Mouse (Mus musculus) CH12.LX (cell line): ENCODE measurements around the gene Rgs7. TPM values are rescaled to one million over a fixed set of nuclear protein-coding genes. Genes with fewer than 3 reads are reported as not detected.

Experiments used
- DNase-seq: peaks from one replicate; pipeline ENCODE4 v3.0.0-alpha.2; 2013; ENCODE audit errors: extremely low read depth
- H3K27ac ChIP-seq: 2 replicates; pipeline ENCODE4 v1.5.1; 2012; ENCODE audit warnings: low read depth, mild to moderate bottlenecking, control low read depth, moderate library complexity; ENCODE audit not compliant: insufficient read depth
- H3K27me3 ChIP-seq: replicated peaks from 2 replicates; pipeline ENCODE3; 2012; ENCODE audit warnings: inconsistent platforms
- H3K36me3 ChIP-seq, 2 experiments: replicated peaks in 1 of 2; 2 replicates each; pipeline versions ENCODE3 to v1.6.1; 2012; ENCODE audit warnings: inconsistent platforms in 1 of 2, low read length in 1 of 2, mild to moderate bottlenecking in 1 of 2, mixed read lengths in 1 of 2, moderate library complexity in 1 of 2; ENCODE audit not compliant: control insufficient read depth in 1 of 2, insufficient read depth in 1 of 2
- H3K4me1 ChIP-seq, 2 experiments: 2 replicates each; pipeline ENCODE4 v1.6.1; 2012; ENCODE audit warnings: inconsistent platforms in 1 of 2, moderate library complexity in 1 of 2; ENCODE audit not compliant: insufficient read depth in 2 of 2, control insufficient read depth in 1 of 2
- H3K4me2 ChIP-seq: 2 replicates; pipeline ENCODE4 v1.6.1; 2012; ENCODE audit warnings: low read depth, mild to moderate bottlenecking, control low read depth; ENCODE audit not compliant: poor library complexity, insufficient read depth, severe bottlenecking
- H3K4me3 ChIP-seq, 3 experiments: fragments of 150-350 bp in 1 of 3; sonication (generic) in 1 of 3; replicated peaks in 1 of 3; 2 replicates each; pipeline versions ENCODE3 to v1.5.1; 2011 to 2012; ENCODE audit warnings: low read depth in 2 of 3, low read length in 2 of 3, mild to moderate bottlenecking in 2 of 3, moderate library complexity in 2 of 3, control low read depth in 1 of 3, improper control_type of control experiment in 1 of 3, inconsistent platforms in 1 of 3, mixed read lengths in 1 of 3; ENCODE audit not compliant: poor library complexity in 1 of 3
- H3K79me2 ChIP-seq: replicated peaks from 2 replicates; pipeline ENCODE4 v1.6.1; 2012; ENCODE audit warnings: mild to moderate bottlenecking, moderate library complexity; ENCODE audit not compliant: control insufficient read depth, poor library complexity, insufficient read depth, severe bottlenecking; ENCODE audit errors: extremely low read depth
- H3K9ac ChIP-seq: 2 replicates; pipeline ENCODE4 v1.6.1; 2012; ENCODE audit warnings: low read depth, mild to moderate bottlenecking, control low read depth, moderate library complexity; ENCODE audit not compliant: insufficient read depth
- H3K9me3 ChIP-seq: replicated peaks from 2 replicates; pipeline ENCODE3; 2012; ENCODE audit warnings: low read length, inconsistent platforms, mixed read lengths
- BHLHE40 ChIP-seq: IDR thresholded peaks from 2 replicates; pipeline ENCODE4 v1.6.1; 2011; ENCODE audit warnings: mild to moderate bottlenecking, low read depth, low read length, improper control_type of control experiment
- CHD1 ChIP-seq: IDR thresholded peaks from 2 replicates; pipeline ENCODE4 v1.6.1; 2012; ENCODE audit warnings: low read depth, low read length, improper control_type of control experiment, inconsistent platforms
- CHD2 ChIP-seq: IDR thresholded peaks from 2 replicates; pipeline ENCODE4 v1.6.1; 2011; ENCODE audit warnings: low read length, improper control_type of control experiment
- E2F4 ChIP-seq: IDR thresholded peaks from 2 replicates; pipeline ENCODE4 v1.6.1; 2011; ENCODE audit warnings: low read depth, low read length, improper control_type of control experiment; ENCODE audit not compliant: insufficient replicate concordance
- EP300 ChIP-seq: IDR thresholded peaks from 2 replicates; pipeline ENCODE4 v1.6.1; 2011; ENCODE audit warnings: low read length, improper control_type of control experiment
- JUN ChIP-seq: IDR thresholded peaks from 2 replicates; pipeline ENCODE4 v1.6.1; 2011; ENCODE audit warnings: low read depth, mild to moderate bottlenecking, low read length, improper control_type of control experiment, moderate library complexity; ENCODE audit not compliant: insufficient read depth
- KAT2A ChIP-seq: IDR thresholded peaks from 2 replicates; pipeline ENCODE4 v1.6.1; 2012; ENCODE audit warnings: low read length, improper control_type of control experiment, inconsistent platforms; ENCODE audit not compliant: insufficient replicate concordance
- MAFK ChIP-seq: IDR thresholded peaks from 2 replicates; pipeline ENCODE4 v1.6.1; 2011; ENCODE audit warnings: low read length, improper control_type of control experiment; ENCODE audit not compliant: insufficient replicate concordance
- MAX ChIP-seq: IDR thresholded peaks from 2 replicates; pipeline ENCODE4 v1.6.1; 2011; ENCODE audit warnings: low read length, improper control_type of control experiment
- MEF2A ChIP-seq: IDR thresholded peaks from 2 replicates; pipeline ENCODE4 v1.6.1; 2014; ENCODE audit warnings: low read depth, mild to moderate bottlenecking, inconsistent platforms, low read length, improper control_type of control experiment, borderline replicate concordance
- MYC ChIP-seq: IDR thresholded peaks from 2 replicates; pipeline ENCODE4 v1.6.1; 2011; ENCODE audit warnings: low read depth, mild to moderate bottlenecking, improper control_type of control experiment, low read length
- NELFE ChIP-seq: IDR thresholded peaks from 2 replicates; pipeline ENCODE4 v1.6.1; 2011; ENCODE audit warnings: low read depth, low read length, improper control_type of control experiment
- RAD21 ChIP-seq: IDR thresholded peaks from 2 replicates; pipeline ENCODE4 v1.6.1; 2011; ENCODE audit warnings: low read depth, mild to moderate bottlenecking, low read length, improper control_type of control experiment, moderate library complexity
- SIN3A ChIP-seq: IDR thresholded peaks from 2 replicates; pipeline ENCODE4 v1.6.1; 2012; ENCODE audit warnings: low read length, improper control_type of control experiment, inconsistent platforms
- TBP ChIP-seq: conservative IDR thresholded peaks from 2 replicates; pipeline ENCODE4 v1.6.1; 2011; ENCODE audit warnings: low read depth, low read length, improper control_type of control experiment
- UBTF ChIP-seq: IDR thresholded peaks from 2 replicates; pipeline ENCODE4 v1.6.1; 2012; ENCODE audit warnings: low read depth, mild to moderate bottlenecking, inconsistent platforms, low read length, improper control_type of control experiment, moderate library complexity
- ZC3H11A ChIP-seq: IDR thresholded peaks from 2 replicates; pipeline ENCODE4 v1.6.1; 2012; ENCODE audit warnings: low read depth, mild to moderate bottlenecking, inconsistent platforms, low read length, improper control_type of control experiment
- ZKSCAN1 ChIP-seq: IDR thresholded peaks from 2 replicates; pipeline ENCODE4 v1.6.1; 2012; ENCODE audit warnings: low read depth, inconsistent platforms, low read length, improper control_type of control experiment, borderline replicate concordance
- ZMIZ1 ChIP-seq: IDR thresholded peaks from 2 replicates; pipeline ENCODE4 v1.6.1; 2012; ENCODE audit warnings: low read depth, mild to moderate bottlenecking, inconsistent platforms, low read length, improper control_type of control experiment
- ZNF384 ChIP-seq: IDR thresholded peaks from 2 replicates; pipeline ENCODE4 v1.6.1; 2012; ENCODE audit warnings: low read depth, low read length, improper control_type of control experiment, inconsistent platforms
- dilution Hi-C: fragments of 300-500 bp; cut with MboI; formaldehyde crosslinking; loops from 2 replicates; pipeline ENCODE4 v1.14.3; 2020; ENCODE audit warnings: low sequenced_read_pairs; ENCODE audit not compliant: extremely low pct_unique_long_range_greater_than_20kb, extremely low pct_ligation_motif_present
- in situ Hi-C: fragments of 300-500 bp; cut with MboI; formaldehyde crosslinking; loops from 3 replicates; pipeline ENCODE4 v1.14.3; 2019; ENCODE audit warnings: low sequenced_read_pairs, low pct_ligation_motif_present, low pct_unique_long_range_greater_than_20kb, mixed read lengths
- polyA plus RNA-seq: library from polyadenylated mRNA; unstranded; fragments of >175 nt; gene quantifications from 2 replicates; pipeline ENCODE4 v1.2.1, GENCODE M21; 2012; ENCODE audit warnings: low read depth; ENCODE audit not compliant: insufficient read length
- total RNA-seq, 2 experiments: library from RNA; depleted of rRNA; stranded (reverse); fragments of 300-350 nt in 1 of 2; fragments of >200 nt in 1 of 2; gene quantifications; 2 replicates each; pipeline ENCODE4 v1.2.3; 2012 to 2014

Gene Rgs7
- total and polyA plus RNA-seq, 3 experiments, result 0.04 to 0.30 (median 0.09) TPM

DNA sequence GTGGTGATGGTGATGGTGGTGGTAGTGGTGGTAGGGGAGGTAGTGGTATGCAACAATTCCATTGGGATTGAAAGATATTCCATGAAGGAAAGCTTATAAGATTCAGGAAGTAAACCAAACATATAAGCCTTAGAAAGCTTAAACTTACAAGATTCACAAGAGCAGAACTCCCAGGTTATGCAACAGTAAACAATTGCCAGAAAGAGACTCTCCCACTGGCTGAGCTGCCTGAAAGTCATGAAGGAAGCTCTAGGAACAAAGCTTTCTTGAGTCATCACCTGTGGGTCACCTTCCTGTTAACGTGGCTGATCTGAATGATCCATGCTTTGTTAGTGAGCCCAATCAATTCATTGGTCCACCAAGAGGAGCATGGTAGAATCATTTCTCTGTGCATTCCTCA, 288.8 kb downstream of the Rgs7 start:
- TF ChIP-seq ZNF384 (no peak), MEF2A (no peak), SIN3A (no peak), NELFE (no peak), E2F4 (no peak), MAX (no peak), ZKSCAN1 (no peak), RAD21 (no peak), CHD1 (no peak), KAT2A (no peak)
- H3K79me2 ChIP-seq, result no peaks in the 10 kb centered on the region
- H3K27ac ChIP-seq, result no peak overlapping the region
- H3K4me2 ChIP-seq, result no peak overlapping the region
- dilution Hi-C loops (no loop called here), in situ Hi-C loops (no loop called here)
- H3K27me3 ChIP-seq, result no peaks in the 10 kb centered on the region
- no peak for DNase-seq
- H3K4me1 ChIP-seq, result peaks cover 22 to 43% of the 10 kb centered on the region in 2 experiments
- H3K9me3 ChIP-seq, result no peaks in the 10 kb centered on the region
- H3K36me3 ChIP-seq, result no peaks in the 10 kb centered on the region
- H3K4me3 ChIP-seq, result no peak overlapping the region
- H3K9ac ChIP-seq, result no peak overlapping the region

DNA sequence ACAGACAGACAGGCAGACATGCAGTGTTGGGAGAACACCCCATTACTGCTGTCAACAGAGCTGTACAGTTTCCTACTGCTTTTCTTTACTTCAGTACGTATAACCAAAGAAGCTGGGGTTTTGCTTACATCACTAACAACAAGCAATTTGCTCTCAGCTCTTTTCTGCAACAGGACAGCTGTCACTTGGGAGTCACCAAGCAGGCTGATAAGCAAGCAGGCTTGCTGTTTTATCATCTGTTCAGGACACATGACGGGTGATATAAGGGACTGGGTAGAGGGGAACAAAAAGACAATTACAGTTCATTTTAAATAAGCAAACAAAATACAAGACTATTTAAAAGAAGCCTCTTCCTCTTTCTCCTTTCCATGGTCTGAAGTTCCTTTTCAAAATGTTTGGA, 289.4 kb downstream of the Rgs7 start:
- dilution Hi-C loops (no loop called here), in situ Hi-C loops (no loop called here)
- H3K36me3 ChIP-seq, result no peaks in the 10 kb centered on the region
- no peak overlapping the region for H3K27ac ChIP-seq
- H3K9ac ChIP-seq, result no peak overlapping the region
- H3K4me2 ChIP-seq, result no peak overlapping the region
- DNase-seq, result no peak
- H3K79me2 ChIP-seq, result no peaks in the 10 kb centered on the region
- H3K27me3 ChIP-seq, result no peaks in the 10 kb centered on the region
- no peak for TF ChIP-seq MYC
- no peak for TF ChIP-seq ZC3H11A
- TF ChIP-seq CHD2, result no peak
- TF ChIP-seq MEF2A, result no peak
- no peak for TF ChIP-seq EP300
- no peak for TF ChIP-seq ZKSCAN1
- no peak for TF ChIP-seq ZMIZ1
- no peak for TF ChIP-seq BHLHE40
- H3K4me1 ChIP-seq, result peaks cover 18 to 36% of the 10 kb centered on the region in 2 experiments
- H3K4me3 ChIP-seq, result no peak overlapping the region
- H3K9me3 ChIP-seq, result no peaks in the 10 kb centered on the region

DNA sequence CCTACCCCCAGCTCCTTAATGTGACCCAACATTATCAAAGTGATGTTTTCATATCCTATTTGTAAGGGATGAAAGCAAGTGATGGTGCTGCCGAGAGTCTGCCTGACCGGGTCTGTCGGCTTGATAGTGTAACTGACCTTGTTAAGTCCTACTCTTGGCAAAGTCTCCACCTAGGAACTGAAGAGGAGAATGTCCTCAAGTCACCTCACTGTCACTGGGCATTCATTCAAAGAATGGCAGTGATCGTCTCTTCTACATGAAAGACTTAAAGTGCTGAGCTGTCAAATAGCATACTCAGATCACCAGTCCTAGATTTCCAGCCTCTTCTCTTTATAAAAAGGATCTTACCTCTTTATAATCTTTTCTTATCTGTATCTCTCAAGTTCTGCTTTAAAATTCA, 293.4 kb downstream of the Rgs7 start:
- no peak for DNase-seq
- no peaks in the 10 kb centered on the region; a peak in 1 of 4 replicates for H3K4me1 ChIP-seq
- H3K79me2 ChIP-seq, result no peaks in the 10 kb centered on the region
- H3K27me3 ChIP-seq, result no peaks in the 10 kb centered on the region
- no peak overlapping the region for H3K4me2 ChIP-seq
- no peak overlapping the region for H3K4me3 ChIP-seq
- no peaks in the 10 kb centered on the region for H3K36me3 ChIP-seq
- dilution Hi-C loops, result no loop called here
- H3K9me3 ChIP-seq, result no peaks in the 10 kb centered on the region
- TF ChIP-seq UBTF (no peak), TBP (no peak), MAX (no peak), MAFK (no peak), JUN (no peak)
- in situ Hi-C loops, result no loop called here
- H3K27ac ChIP-seq, result no peak overlapping the region
- H3K9ac ChIP-seq, result no peak overlapping the region
